Mouse (Mus musculus): ENCODE measurements around the gene Fut11. TPM values are rescaled to one million over a fixed set of nuclear protein-coding genes. Genes with fewer than 3 reads are reported as not detected.
A peak's percentile ranks its signal among the peaks of the same experiment; 100 is the strongest.

Gene Fut11
- polyA plus RNA-seq, 1 experiment from 2014 or later, result 5.4 TPM

DNA sequence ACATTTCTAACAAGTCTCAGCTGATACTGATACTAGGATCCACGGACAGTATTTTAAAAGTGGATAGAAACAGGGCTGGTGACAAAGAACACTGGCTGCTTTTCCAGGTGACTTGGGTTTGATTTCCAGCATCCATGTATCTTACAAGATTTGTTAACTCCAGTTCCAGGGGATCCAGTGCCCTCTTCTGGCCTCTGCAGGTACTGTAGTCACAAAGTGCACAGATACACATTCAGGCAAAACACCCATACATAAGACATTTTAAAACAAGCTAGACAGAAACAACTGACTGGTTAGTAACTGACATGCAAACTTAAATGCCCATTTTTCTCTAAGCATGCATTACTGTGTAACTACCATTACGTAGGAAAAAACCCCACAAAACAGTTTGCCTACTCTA, 21.8 kb upstream of the Fut11 start:
- Histone ChIP-seq H3K27me3 (ENCODE audit: control insufficient read depth, insufficient read depth, low read depth, low read length) (peaks cover 8% of the 10 kb centered on the region), H3K36me3 (ENCODE audit: control insufficient read depth, insufficient read depth) (peaks cover 16% of the 10 kb centered on the region), H3K4me2 (ENCODE audit: low read depth, low read length) (0 out of 2 replicates have a peak overlapping the region, but pooled peaks have one; percentile 73), H3K9ac (ENCODE audit: low read depth, low read length) (no peak overlapping the region), H3K27ac (ENCODE audit: low read length) (peak overlapping the region; percentile 70), H3K4me3 (ENCODE audit: low read depth, low read length) (no peak overlapping the region), H3K9me3 (replicated peaks; ENCODE audit: control insufficient read depth, low read length) (no peaks in the 10 kb centered on the region), H3K4me1 (ENCODE audit: control insufficient read depth, low read depth, low read length) (peaks cover 11% of the 10 kb centered on the region)
- WGBS (ENCODE audit: insufficient replicate concordance), result 81% methylated on average over 2 of the region's 2 CpGs
- no peak for ATAC-seq (ENCODE audit: low read depth)

DNA sequence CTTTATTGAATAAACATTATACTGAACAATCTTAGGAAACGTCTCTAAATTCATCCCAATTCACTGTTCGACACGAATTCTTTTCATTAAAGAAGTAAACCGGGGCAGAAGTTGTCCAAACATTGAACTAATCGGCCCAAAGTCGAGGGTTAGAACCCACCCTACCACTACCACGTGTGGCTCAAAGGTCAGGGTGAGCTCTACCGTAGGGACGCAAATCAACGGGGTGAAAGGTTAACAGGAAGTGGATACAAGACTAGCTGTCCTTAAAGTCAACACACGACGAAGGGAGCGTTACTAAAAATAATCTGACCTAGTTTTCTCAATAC, 21.1 kb upstream of the Fut11 start:
- peak overlapping the region; percentile 97 for H3K4me3 ChIP-seq (ENCODE audit: low read depth, low read length)
- peak overlapping the region; percentile 17 for H3K9ac ChIP-seq (ENCODE audit: low read depth, low read length)
- H3K27ac ChIP-seq (ENCODE audit: low read length), result peak overlapping the region; percentile 47
- peak; percentile 67 for ATAC-seq (ENCODE audit: low read depth)
- peak overlapping the region; percentile 73 for H3K4me2 ChIP-seq (ENCODE audit: low read depth, low read length)
- H3K27me3 ChIP-seq (ENCODE audit: control insufficient read depth, insufficient read depth, low read depth, low read length), result peaks cover 6% of the 10 kb centered on the region
- 6% methylated on average over 13 of the region's 13 CpGs for WGBS (ENCODE audit: insufficient replicate concordance)
- peaks cover 19% of the 10 kb centered on the region for H3K36me3 ChIP-seq (ENCODE audit: control insufficient read depth, insufficient read depth)
- H3K4me1 ChIP-seq (ENCODE audit: control insufficient read depth, low read depth, low read length), result peaks cover 11% of the 10 kb centered on the region
- no peaks in the 10 kb centered on the region for H3K9me3 ChIP-seq (replicated peaks; ENCODE audit: control insufficient read depth, low read length)

DNA sequence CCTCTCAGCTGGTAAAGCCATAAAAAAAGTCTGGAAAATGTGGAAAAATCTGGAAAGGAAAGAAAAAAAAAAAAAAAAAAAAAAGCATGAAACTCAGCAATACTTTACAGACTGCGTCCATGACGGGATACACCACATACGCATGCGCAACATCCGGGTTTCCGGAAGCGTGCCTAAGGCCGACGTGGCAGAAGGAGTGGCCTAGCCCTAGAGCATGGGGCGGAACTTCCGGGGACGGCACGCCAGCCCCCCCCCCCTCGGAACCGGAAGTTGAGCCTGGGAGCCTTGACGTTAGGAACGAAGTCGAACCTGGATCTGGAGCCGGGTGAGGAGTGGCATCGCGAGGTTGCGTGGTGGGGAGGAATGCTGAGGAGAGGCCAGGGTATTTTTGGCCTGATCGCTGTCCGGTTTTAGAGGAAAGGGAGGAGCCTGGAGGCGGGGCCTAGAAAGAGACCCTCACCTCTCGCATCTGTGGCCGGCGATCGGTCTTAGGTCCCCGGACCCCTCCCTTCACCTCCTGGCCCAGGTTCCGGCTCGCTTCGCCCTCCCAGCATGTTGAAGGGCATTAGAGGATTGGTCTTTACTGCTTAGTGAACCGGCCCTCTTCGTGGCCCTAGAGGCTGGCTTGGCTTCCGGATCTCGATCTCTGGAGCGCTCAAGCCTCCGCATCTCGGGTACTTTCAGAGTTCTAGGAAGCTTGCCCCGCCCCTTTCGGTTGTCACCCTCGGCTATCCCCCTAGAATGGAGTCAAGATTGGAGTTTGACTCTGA, 20.5 kb upstream of the Fut11 start, which contains the start of gene Sec24c:
Gene Sec24c (plus strand): TSS at position 245 of the 770 bp plus-strand sequence.
- under 1% methylated on average over 43 of the region's 43 CpGs for WGBS (ENCODE audit: insufficient replicate concordance)
- Histone ChIP-seq H3K4me3 (ENCODE audit: low read depth, low read length) (peak within 1 kb of the TSS; percentile 97), H3K9me3 (replicated peaks; ENCODE audit: control insufficient read depth, low read length) (no peaks in the 10 kb centered on the region), H3K27ac (ENCODE audit: low read length) (peak within 1 kb of the TSS; percentile 94), H3K27me3 (ENCODE audit: control insufficient read depth, insufficient read depth, low read depth, low read length) (peaks cover 2% of the 10 kb centered on the region; the same call in 1 of the 2 replicates), H3K4me1 (ENCODE audit: control insufficient read depth, low read depth, low read length) (peaks cover 11% of the 10 kb centered on the region), H3K4me2 (ENCODE audit: low read depth, low read length) (peak within 1 kb of the TSS; percentile 73), H3K9ac (ENCODE audit: low read depth, low read length) (peak within 1 kb of the TSS; percentile 91), H3K36me3 (ENCODE audit: control insufficient read depth, insufficient read depth) (peaks cover 22% of the 10 kb centered on the region)
- peak; percentile 97 for ATAC-seq (ENCODE audit: low read depth)

DNA sequence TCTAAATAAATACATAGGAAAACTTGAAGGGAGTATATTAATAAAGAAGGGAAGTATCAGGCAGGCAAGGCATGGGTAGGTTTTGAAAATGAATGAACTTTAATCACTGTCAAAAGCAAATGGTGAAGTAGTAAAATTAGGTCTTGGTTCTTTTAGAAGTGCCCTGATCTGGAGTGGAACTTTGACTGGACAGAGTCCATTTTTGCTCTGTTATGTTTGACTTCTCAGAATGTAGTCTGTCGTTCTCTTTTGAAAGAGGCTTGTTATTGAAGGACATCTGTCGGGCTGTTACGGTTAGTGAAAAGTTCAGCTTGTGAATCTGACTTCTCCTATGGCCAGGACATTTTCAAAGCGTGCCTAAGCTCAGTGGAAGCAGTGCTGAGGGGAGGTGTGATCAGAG, 16.9 kb upstream of the Fut11 start:
- no peaks in the 10 kb centered on the region for H3K9me3 ChIP-seq (replicated peaks; ENCODE audit: control insufficient read depth, low read length)
- no peak overlapping the region for H3K4me2 ChIP-seq (ENCODE audit: low read depth, low read length)
- no peaks in the 10 kb centered on the region for H3K27me3 ChIP-seq (ENCODE audit: control insufficient read depth, insufficient read depth, low read depth, low read length)
- H3K4me3 ChIP-seq (ENCODE audit: low read depth, low read length), result no peak overlapping the region
- peak overlapping the region; percentile 15; the same call in 1 of the 2 replicates for H3K27ac ChIP-seq (ENCODE audit: low read length)
- H3K4me1 ChIP-seq (ENCODE audit: control insufficient read depth, low read depth, low read length), result peaks cover 11% of the 10 kb centered on the region
- H3K36me3 ChIP-seq (ENCODE audit: control insufficient read depth, insufficient read depth), result peaks cover 53% of the 10 kb centered on the region
- ATAC-seq (ENCODE audit: low read depth), result no peak
- WGBS (ENCODE audit: insufficient replicate concordance), result 71% methylated on average over 4 of the region's 4 CpGs
- H3K9ac ChIP-seq (ENCODE audit: low read depth, low read length), result no peak overlapping the region

DNA sequence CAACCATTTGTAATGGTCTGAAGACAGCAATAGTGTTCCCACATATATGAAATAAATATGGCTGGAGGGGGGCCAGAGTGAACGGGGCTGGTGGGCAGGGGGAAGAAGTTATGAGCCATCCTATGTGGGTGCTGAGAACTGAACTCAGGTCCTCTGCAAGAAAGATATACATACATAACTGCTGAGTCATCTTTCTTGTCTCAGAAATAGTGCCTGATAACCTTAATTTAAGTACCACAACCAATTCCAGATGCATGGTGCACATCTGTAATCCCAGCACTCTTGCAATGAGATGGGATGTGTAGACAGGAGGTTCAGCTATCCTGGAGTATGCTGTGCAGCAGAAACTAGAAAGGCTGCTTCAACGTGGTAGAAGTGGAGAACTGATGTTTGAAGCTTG, 13.0 kb upstream of the Fut11 start:
- H3K27ac ChIP-seq (ENCODE audit: low read length), result no peak overlapping the region
- no peak for ATAC-seq (ENCODE audit: low read depth)
- 65% methylated on average over 2 of the region's 2 CpGs for WGBS (ENCODE audit: insufficient replicate concordance)

DNA sequence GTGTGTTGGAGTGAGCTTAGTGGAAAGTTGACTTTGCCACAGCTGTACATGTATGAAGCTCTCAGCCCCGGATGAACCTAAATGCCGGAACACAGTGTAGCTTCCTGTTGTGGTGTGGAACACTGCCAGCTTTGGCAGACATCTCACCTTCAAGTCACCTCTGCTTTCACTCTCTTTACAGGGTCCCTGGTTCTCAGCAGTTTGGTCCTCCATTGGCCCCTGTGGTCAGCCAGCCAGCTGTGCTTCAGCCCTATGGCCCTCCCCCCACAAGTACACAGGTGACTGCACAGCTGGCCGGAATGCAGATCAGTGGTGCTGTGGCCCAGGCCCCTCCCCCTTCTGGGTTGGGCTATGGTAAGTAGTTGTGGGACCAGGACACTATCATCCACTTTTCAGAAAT, 12.3 kb upstream of the Fut11 start:
- no peak overlapping the region for H3K4me3 ChIP-seq (ENCODE audit: low read depth, low read length)
- ATAC-seq (ENCODE audit: low read depth), result peak; percentile 52
- no peaks in the 10 kb centered on the region for H3K4me1 ChIP-seq (ENCODE audit: control insufficient read depth, low read depth, low read length)
- no peak overlapping the region for H3K9ac ChIP-seq (ENCODE audit: low read depth, low read length)
- H3K36me3 ChIP-seq (ENCODE audit: control insufficient read depth, insufficient read depth), result peaks cover 77% of the 10 kb centered on the region
- H3K9me3 ChIP-seq (replicated peaks; ENCODE audit: control insufficient read depth, low read length), result no peaks in the 10 kb centered on the region
- no peak overlapping the region for H3K4me2 ChIP-seq (ENCODE audit: low read depth, low read length)
- H3K27me3 ChIP-seq (ENCODE audit: control insufficient read depth, insufficient read depth, low read depth, low read length), result no peaks in the 10 kb centered on the region
- WGBS (ENCODE audit: insufficient replicate concordance), result 54% methylated on average over 3 of the region's 3 CpGs
- H3K27ac ChIP-seq (ENCODE audit: low read length), result no peak overlapping the region

More for the DNA sequence above, 13.0 kb upstream of the Fut11 start:
- Histone ChIP-seq H3K36me3 (ENCODE audit: control insufficient read depth, insufficient read depth) (peaks cover 79% of the 10 kb centered on the region), H3K4me3 (ENCODE audit: low read depth, low read length) (no peak overlapping the region), H3K4me2 (ENCODE audit: low read depth, low read length) (no peak overlapping the region), H3K27me3 (ENCODE audit: control insufficient read depth, insufficient read depth, low read depth, low read length) (no peaks in the 10 kb centered on the region), H3K4me1 (ENCODE audit: control insufficient read depth, low read depth, low read length) (no peaks in the 10 kb centered on the region), H3K9me3 (replicated peaks; ENCODE audit: control insufficient read depth, low read length) (no peaks in the 10 kb centered on the region), H3K9ac (ENCODE audit: low read depth, low read length) (no peak overlapping the region)

DNA sequence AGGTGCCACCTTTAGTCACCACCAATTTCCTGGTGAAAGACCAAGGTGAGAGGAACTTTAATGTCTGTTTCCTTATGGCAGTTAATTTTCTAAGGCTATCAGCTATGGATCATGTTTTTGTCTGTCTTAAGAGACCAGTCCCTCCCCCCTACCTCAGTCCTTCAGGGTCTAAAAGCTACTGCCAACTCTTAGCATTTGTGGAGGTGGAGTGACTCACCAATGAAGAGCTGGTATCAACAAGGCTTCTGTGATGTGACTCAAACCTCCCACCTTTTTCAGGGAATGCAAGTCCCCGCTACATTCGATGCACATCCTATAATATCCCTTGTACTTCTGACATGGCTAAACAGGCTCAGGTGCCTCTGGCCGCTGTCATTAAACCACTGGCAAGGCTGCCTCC, 8.2 kb upstream of the Fut11 start:
- no peak overlapping the region for H3K4me3 ChIP-seq (ENCODE audit: low read depth, low read length)
- no peaks in the 10 kb centered on the region for H3K27me3 ChIP-seq (ENCODE audit: control insufficient read depth, insufficient read depth, low read depth, low read length)
- ATAC-seq (ENCODE audit: low read depth), result no peak
- no peaks in the 10 kb centered on the region for H3K9me3 ChIP-seq (replicated peaks; ENCODE audit: control insufficient read depth, low read length)
- 89% methylated on average over 3 of the region's 3 CpGs for WGBS (ENCODE audit: insufficient replicate concordance)
- H3K4me2 ChIP-seq (ENCODE audit: low read depth, low read length), result no peak overlapping the region
- no peak overlapping the region for H3K27ac ChIP-seq (ENCODE audit: low read length)
- H3K36me3 ChIP-seq (ENCODE audit: control insufficient read depth, insufficient read depth), result peaks cover 82% of the 10 kb centered on the region
- H3K9ac ChIP-seq (ENCODE audit: low read depth, low read length), result no peak overlapping the region
- H3K4me1 ChIP-seq (ENCODE audit: control insufficient read depth, low read depth, low read length), result no peaks in the 10 kb centered on the region

DNA sequence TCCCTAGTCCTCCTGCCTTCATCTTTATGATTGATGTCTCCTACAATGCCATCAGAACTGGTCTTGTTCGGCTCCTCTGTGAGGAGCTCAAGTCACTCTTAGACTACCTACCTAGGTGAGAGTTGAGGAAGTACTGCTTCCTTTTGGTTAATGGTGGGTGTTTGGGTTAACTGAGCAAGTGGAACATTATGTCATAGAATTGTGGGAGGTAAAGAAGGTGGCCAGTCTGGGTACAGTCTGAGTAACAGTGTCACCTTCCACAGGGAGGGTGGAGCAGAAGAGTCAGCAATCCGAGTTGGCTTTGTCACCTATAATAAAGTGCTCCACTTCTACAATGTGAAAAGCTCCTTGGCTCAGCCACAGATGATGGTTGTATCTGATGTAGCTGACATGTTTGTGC, 5.8 kb upstream of the Fut11 start:
- Histone ChIP-seq H3K27ac (ENCODE audit: low read length) (no peak overlapping the region), H3K27me3 (ENCODE audit: control insufficient read depth, insufficient read depth, low read depth, low read length) (no peaks in the 10 kb centered on the region), H3K4me1 (ENCODE audit: control insufficient read depth, low read depth, low read length) (no peaks in the 10 kb centered on the region; the same call in 1 of the 2 replicates), H3K9ac (ENCODE audit: low read depth, low read length) (no peak overlapping the region), H3K36me3 (ENCODE audit: control insufficient read depth, insufficient read depth) (peaks cover 79% of the 10 kb centered on the region), H3K9me3 (replicated peaks; ENCODE audit: control insufficient read depth, low read length) (no peaks in the 10 kb centered on the region), H3K4me3 (ENCODE audit: low read depth, low read length) (no peak overlapping the region), H3K4me2 (ENCODE audit: low read depth, low read length) (no peak overlapping the region)
- WGBS (ENCODE audit: insufficient replicate concordance), result 81% methylated on average over 2 of the region's 2 CpGs
- no peak for ATAC-seq (ENCODE audit: low read depth)

DNA sequence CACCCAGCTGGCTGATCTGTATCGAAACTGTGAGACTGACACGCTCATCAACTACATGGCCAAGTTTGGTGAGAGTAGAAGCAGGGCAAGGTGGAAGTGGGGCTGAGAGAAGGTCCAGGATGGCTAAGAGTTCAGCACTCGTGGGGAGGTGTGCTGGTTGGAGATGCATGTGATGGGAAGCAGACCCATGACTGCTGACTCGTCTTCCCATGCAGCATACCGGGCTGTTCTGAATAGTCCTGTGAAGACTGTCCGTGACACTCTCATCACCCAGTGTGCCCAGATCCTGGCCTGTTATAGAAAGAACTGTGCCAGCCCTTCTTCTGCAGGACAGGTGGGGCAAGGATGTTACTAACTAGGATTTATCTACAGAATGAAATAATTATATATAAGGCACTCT, 3.0 kb upstream of the Fut11 start:
- H3K36me3 ChIP-seq (ENCODE audit: control insufficient read depth, insufficient read depth), result peaks cover 54% of the 10 kb centered on the region
- no peaks in the 10 kb centered on the region for H3K9me3 ChIP-seq (replicated peaks; ENCODE audit: control insufficient read depth, low read length)
- 85% methylated on average over 6 of the region's 6 CpGs for WGBS (ENCODE audit: insufficient replicate concordance)
- H3K27me3 ChIP-seq (ENCODE audit: control insufficient read depth, insufficient read depth, low read depth, low read length), result no peaks in the 10 kb centered on the region
- no peak overlapping the region for H3K9ac ChIP-seq (ENCODE audit: low read depth, low read length)
- H3K4me2 ChIP-seq (ENCODE audit: low read depth, low read length), result no peak overlapping the region
- H3K27ac ChIP-seq (ENCODE audit: low read length), result no peak overlapping the region
- ATAC-seq (ENCODE audit: low read depth), result no peak
- H3K4me1 ChIP-seq (ENCODE audit: control insufficient read depth, low read depth, low read length), result peaks cover 18% of the 10 kb centered on the region
- no peak overlapping the region for H3K4me3 ChIP-seq (ENCODE audit: low read depth, low read length)
